ENCODE assay signal across 8 mouse cellular contexts in the genomic region with DNA sequence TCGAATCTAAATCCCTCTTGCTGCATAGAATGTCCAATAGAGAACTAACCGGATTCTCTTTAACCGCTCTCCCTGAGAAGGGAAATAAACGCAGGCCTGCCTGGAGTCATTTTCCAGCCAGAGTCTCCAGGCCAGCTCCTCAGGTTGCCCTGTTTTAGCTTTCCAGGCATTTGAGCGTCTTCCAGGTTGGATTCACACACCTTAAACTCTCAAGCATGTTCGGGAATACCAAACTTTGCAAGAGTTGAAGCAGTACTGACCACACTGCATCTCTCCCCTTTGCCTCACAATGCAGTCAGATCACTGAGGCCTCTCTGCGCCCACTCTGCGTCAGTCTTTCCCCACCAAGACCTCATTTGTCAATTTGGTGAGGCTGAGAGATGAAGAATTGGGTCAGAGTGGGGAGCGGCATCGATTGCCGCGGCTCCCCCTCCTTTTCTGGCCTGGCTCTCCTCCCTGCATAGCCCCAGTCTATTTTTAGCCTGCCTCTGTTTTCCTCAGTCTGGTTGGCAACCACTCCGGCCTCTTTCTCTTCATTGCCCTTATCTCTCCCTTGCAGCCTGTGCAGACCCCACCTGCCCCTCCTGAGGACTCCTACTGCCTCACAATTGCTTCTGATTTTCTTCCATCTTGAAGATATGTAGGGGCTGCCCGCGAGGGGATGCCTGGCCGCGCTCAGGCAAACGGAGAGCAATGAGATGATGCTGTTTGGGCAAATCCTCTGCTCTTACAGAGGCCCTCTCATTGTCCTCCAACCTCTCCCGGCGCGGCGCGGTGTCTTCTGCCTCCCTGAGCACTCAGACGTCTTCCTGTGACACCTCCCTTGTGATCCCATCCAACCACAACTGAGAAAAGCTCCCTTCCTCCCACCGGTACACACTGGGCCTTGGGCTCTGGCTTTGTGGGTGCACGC. TPM values are rescaled to one million over a fixed set of nuclear protein-coding genes. Genes with fewer than 3 reads are reported as not detected.
DNase-seq lines count a peak whose midpoint lies in the region; ATAC-seq and TF ChIP-seq lines count a peak whose summit lies in the region.

No protein-coding gene starts in this region.

- ATAC-seq in lung, embryonic 15.5 days (ENCODE audit: borderline replicate concordance, extremely low read depth, low FRiP score, low TSS enrichment), result peak; percentile 35; the same call in 1 of the 2 replicates
- ATAC-seq in hindbrain, embryonic 15.5 days (ENCODE audit: low FRiP score, low read depth), result peak; percentile 20; the same call in 1 of the 2 replicates
- ATAC-seq in stomach, embryonic 15.5 days (ENCODE audit: insufficient read depth, low FRiP score, low read depth), result no peak

- no peak overlapping the region for H3K9ac ChIP-seq in lung, embryonic 15.5 days
- no peak overlapping the region for H3K9ac ChIP-seq in hindbrain, embryonic 15.5 days
- H3K9ac ChIP-seq in stomach, embryonic 15.5 days, result no peak overlapping the region

- no peak for TF ChIP-seq POLR2A in lung, adult 2 months (IDR thresholded peaks at IDR 0.05; ENCODE audit: borderline replicate concordance, extremely low read depth, low read depth, low read length)

- no peaks in the 10 kb centered on the region for H3K36me3 ChIP-seq in lung, embryonic 15.5 days
- H3K36me3 ChIP-seq in hindbrain, embryonic 15.5 days, result no peaks in the 10 kb centered on the region
- no peaks in the 10 kb centered on the region for H3K36me3 ChIP-seq in stomach, embryonic 15.5 days

- H3K9me3 ChIP-seq in lung, embryonic 15.5 days, result no peaks in the 10 kb centered on the region
- H3K9me3 ChIP-seq in hindbrain, embryonic 15.5 days, result no peaks in the 10 kb centered on the region
- H3K9me3 ChIP-seq in stomach, embryonic 15.5 days, result no peaks in the 10 kb centered on the region

- WGBS in lung, embryonic 15.5 days, result 54% methylated on average over 26 of the region's 26 CpGs
- 48% methylated on average over 26 of the region's 26 CpGs for WGBS in lung, adult 2 months
- 45% methylated on average over 26 of the region's 26 CpGs for WGBS in hindbrain, embryonic 15.5 days
- 56% methylated on average over 26 of the region's 26 CpGs for WGBS in stomach, embryonic 15.5 days

- no peak for TF ChIP-seq CTCF in lung, adult 2 months (IDR thresholded peaks at IDR 0.05; ENCODE audit: insufficient read depth, low read length)

- no peak overlapping the region for H3K4me2 ChIP-seq in lung, embryonic 15.5 days
- H3K4me2 ChIP-seq in hindbrain, embryonic 15.5 days, result no peak overlapping the region
- no peak overlapping the region for H3K4me2 ChIP-seq in stomach, embryonic 15.5 days

- H3K27me3 ChIP-seq in lung, embryonic 15.5 days, result no peaks in the 10 kb centered on the region
- H3K27me3 ChIP-seq in hindbrain, embryonic 15.5 days, result no peaks in the 10 kb centered on the region
- no peaks in the 10 kb centered on the region for H3K27me3 ChIP-seq in stomach, embryonic 15.5 days (replicated peaks)

- no peak overlapping the region for H3K4me3 ChIP-seq in lung, embryonic 15.5 days
- no peak overlapping the region for H3K4me3 ChIP-seq in lung, adult 2 months (replicated peaks; ENCODE audit: extremely low read depth, low read depth, low read length)
- no peak overlapping the region for H3K4me3 ChIP-seq in hindbrain, embryonic 15.5 days
- no peak overlapping the region for H3K4me3 ChIP-seq in stomach, embryonic 15.5 days (replicated peaks)

- no peak for DNase-seq in lung, adult 2 months
- peak; percentile 44 to 48 for DNase-seq in cerebellum, postnatal 36 days
- DNase-seq in kidney, postnatal 10 days, result no peak
- no peak for DNase-seq in left cerebral cortex, adult 8-10 months (ENCODE audit: low spot score in 2 of 2)
- DNase-seq in testis, postnatal 14 days (ENCODE audit: low spot score), result no peak

- H3K4me1 ChIP-seq in lung, embryonic 15.5 days, result peaks cover 33% of the 10 kb centered on the region
- H3K4me1 ChIP-seq in lung, adult 2 months (ENCODE audit: control insufficient read depth, insufficient read depth, low read length), result peaks cover 6% of the 10 kb centered on the region
- peaks cover 51% of the 10 kb centered on the region for H3K4me1 ChIP-seq in hindbrain, embryonic 15.5 days (replicated peaks)
- peaks cover 21% of the 10 kb centered on the region for H3K4me1 ChIP-seq in stomach, embryonic 15.5 days

- 0 out of 2 replicates have a peak overlapping the region, but pooled peaks have one; percentile 20 for H3K27ac ChIP-seq in lung, embryonic 15.5 days
- peak overlapping the region; percentile 46 for H3K27ac ChIP-seq in hindbrain, embryonic 15.5 days (replicated peaks)
- H3K27ac ChIP-seq in stomach, embryonic 15.5 days, result peak overlapping the region; percentile 40; the same call in 1 of the 2 replicates

RNA-seq across cellular contexts. Expression of a gene that starts 17.8 kb away (rescaled TPM):
- 1.2 and 1.6 TPM in 2 replicates for polyA plus RNA-seq in lung, embryonic 15.5 days (2015; fragmentation: Nextera tagmentation; extraction: Ambion mirVana)
- 0.60 and 1.3 TPM in 2 replicates for polyA plus RNA-seq in lung, adult 2 months (2012; rRNA removed)
- 5.1 and 5.6 TPM in 2 replicates for polyA plus RNA-seq in hindbrain, embryonic 15.5 days (2015; fragmentation: Nextera tagmentation; extraction: Ambion mirVana)
- 16.4 and 23.3 TPM in 2 replicates for polyA plus RNA-seq in stomach, embryonic 15.5 days (2015; fragmentation: Nextera tagmentation; extraction: Ambion mirVana)
- total RNA-seq in left cerebral cortex, adult 8-10 months (2022), result 1 to 10 TPM; 2.8 to 4.9 (median 2.9) TPM

RNA-seq across cellular contexts. Expression of a gene that starts 54.5 kb away (rescaled TPM):
- polyA plus RNA-seq in lung, embryonic 15.5 days (2015; fragmentation: Nextera tagmentation; extraction: Ambion mirVana), result 0.23 and 0.51 TPM in 2 replicates
- 0.12 and 0.19 TPM in 2 replicates for polyA plus RNA-seq in lung, adult 2 months (2012; rRNA removed)
- polyA plus RNA-seq in hindbrain, embryonic 15.5 days (2015; fragmentation: Nextera tagmentation; extraction: Ambion mirVana), result 123 and 151 TPM in 2 replicates
- polyA plus RNA-seq in stomach, embryonic 15.5 days (2015; fragmentation: Nextera tagmentation; extraction: Ambion mirVana), result 1.7 and 1.8 TPM in 2 replicates
- 100 to 1,000 TPM; 184 to 230 (median 207) TPM for total RNA-seq in left cerebral cortex, adult 8-10 months (2022)

Comparison
In these comparisons a context has a peak if more than half of its experiments do, and no peak if none do; other contexts are left out.
1. DNase-seq: peak in cerebellum, postnatal 36 days (2 of 2); none in lung, adult 2 months (single experiment), kidney, postnatal 10 days (single experiment), left cerebral cortex, adult 8-10 months (0 of 2) and testis, postnatal 14 days (single experiment).
2. RNA of a gene that starts 54.5 kb away (polyA plus RNA-seq): 123 to 151 TPM in hindbrain, embryonic 15.5 days; 1.7 to 1.8 TPM in stomach, embryonic 15.5 days, 0.23 to 0.51 TPM in lung, embryonic 15.5 days and 0.12 to 0.19 TPM in lung, adult 2 months; every median in the first group is over 10 times any median in the second.
3. Peak in every context shown above with its lines, with median percentiles within 50 percentile points of each other: H3K27ac ChIP-seq.